Mouse (Mus musculus): ENCODE measurements at regions not wholly inside any gene's neighbourhood (a gene's known extent, or its start where the extent isn't known, plus 50 kb on each side); places are given as distances from the start of the nearest gene placed in this dataset.
A peak's percentile ranks its signal among the peaks of the same experiment; 100 is the strongest.

DNA sequence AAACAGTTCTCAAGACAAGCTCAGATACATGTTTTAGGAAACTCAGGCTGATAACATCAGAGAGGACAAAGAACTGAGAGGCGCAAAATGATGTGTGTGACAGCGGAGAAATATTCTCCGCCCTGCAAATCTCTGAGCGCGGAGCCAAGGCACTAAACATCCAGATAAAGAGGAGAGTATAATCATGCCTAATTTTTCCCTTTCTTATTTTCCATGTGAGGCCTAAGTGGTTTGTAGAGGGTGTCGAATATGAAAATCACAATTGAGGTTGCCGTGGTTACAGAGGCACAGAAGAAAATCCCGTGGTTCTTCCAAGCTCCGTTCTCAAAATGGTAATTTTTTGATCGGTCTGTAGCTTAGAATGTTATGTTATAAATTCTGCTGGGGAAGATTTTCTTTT lies 272.6 kb upstream of the Syt1 start:
- 79% methylated on average over 10 of the region's 10 CpGs for WGBS
- no peaks in the 10 kb centered on the region for H3K4me1 ChIP-seq (ENCODE audit: control insufficient read depth, insufficient read depth, low read depth, low read length)
- H3K4me2 ChIP-seq (ENCODE audit: low read length): no peak overlapping the region
- no peak overlapping the region for H3K27ac ChIP-seq (ENCODE audit: low read depth, low read length)
- H3K36me3 ChIP-seq (ENCODE audit: control insufficient read depth, insufficient read depth, low read length): no peaks in the 10 kb centered on the region
- no peaks in the 10 kb centered on the region for H3K9me3 ChIP-seq (ENCODE audit: control insufficient read depth, low read length)
- H3K9ac ChIP-seq (ENCODE audit: low read depth, low read length): no peak overlapping the region
- no peak overlapping the region for H3K4me3 ChIP-seq (ENCODE audit: low read length)
- no peaks in the 10 kb centered on the region for H3K27me3 ChIP-seq (replicated peaks; ENCODE audit: control insufficient read depth, insufficient read depth, low read length)
- peak; percentile 56; the same call in 1 of the 2 replicates for ATAC-seq

DNA sequence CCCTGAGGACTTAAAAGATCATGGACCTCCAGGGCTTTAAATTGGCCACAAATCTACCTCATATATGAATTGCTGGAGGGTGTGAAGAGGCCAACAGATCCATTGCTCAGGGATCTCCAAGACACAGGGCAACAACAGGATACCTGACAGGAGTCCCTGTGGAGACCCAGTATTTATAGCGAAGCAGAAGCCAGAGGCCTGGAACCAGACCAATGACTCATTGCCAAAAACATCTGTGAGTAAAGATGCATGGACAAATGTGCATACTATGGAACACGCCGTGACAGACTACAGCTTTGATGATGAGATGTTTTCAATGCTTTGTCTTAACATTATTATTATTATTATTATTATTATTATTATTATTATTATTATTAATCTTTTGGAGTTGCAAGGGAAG lies 239.0 kb upstream of the Syt1 start:
- ATAC-seq: no peak
- H3K4me3 ChIP-seq (ENCODE audit: low read length): no peak overlapping the region
- H3K27ac ChIP-seq (ENCODE audit: low read depth, low read length): no peak overlapping the region
- 80% methylated on average over 3 of the region's 3 CpGs for WGBS
- H3K9me3 ChIP-seq (ENCODE audit: control insufficient read depth, low read length): no peaks in the 10 kb centered on the region
- H3K9ac ChIP-seq (ENCODE audit: low read depth, low read length): no peak overlapping the region
- H3K36me3 ChIP-seq (ENCODE audit: control insufficient read depth, insufficient read depth, low read length): no peaks in the 10 kb centered on the region
- H3K4me2 ChIP-seq (ENCODE audit: low read length): no peak overlapping the region
- no peaks in the 10 kb centered on the region for H3K27me3 ChIP-seq (replicated peaks; ENCODE audit: control insufficient read depth, insufficient read depth, low read length)
- no peaks in the 10 kb centered on the region for H3K4me1 ChIP-seq (ENCODE audit: control insufficient read depth, insufficient read depth, low read depth, low read length)

DNA sequence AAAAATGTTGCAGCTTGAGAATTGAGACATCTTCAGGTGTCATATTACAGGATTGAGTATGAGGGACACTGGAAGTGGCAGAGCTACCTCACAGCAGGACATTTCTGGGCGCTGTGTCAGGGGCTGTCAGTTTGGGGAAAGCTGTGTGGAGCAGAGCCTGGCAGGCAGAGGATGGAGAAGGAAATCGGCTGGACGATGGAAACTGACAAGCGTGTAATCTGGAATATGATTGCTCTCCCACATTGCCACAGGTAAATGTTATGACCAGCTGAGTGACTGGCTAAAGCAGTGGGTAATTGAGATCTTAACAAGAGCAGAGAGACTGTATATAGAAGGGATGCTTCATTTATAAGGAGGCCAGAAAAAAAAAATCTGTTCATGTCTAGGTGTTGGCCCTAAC lies 235.5 kb upstream of the Syt1 start:
- no peak overlapping the region for H3K27ac ChIP-seq (ENCODE audit: low read depth, low read length)
- H3K9ac ChIP-seq (ENCODE audit: low read depth, low read length): no peak overlapping the region
- H3K36me3 ChIP-seq (ENCODE audit: control insufficient read depth, insufficient read depth, low read length): no peaks in the 10 kb centered on the region
- no peaks in the 10 kb centered on the region for H3K27me3 ChIP-seq (replicated peaks; ENCODE audit: control insufficient read depth, insufficient read depth, low read length)
- no peaks in the 10 kb centered on the region for H3K9me3 ChIP-seq (ENCODE audit: control insufficient read depth, low read length)
- WGBS: 36% methylated on average over 4 of the region's 4 CpGs
- H3K4me3 ChIP-seq (ENCODE audit: low read length): no peak overlapping the region
- no peak overlapping the region for H3K4me2 ChIP-seq (ENCODE audit: low read length)
- ATAC-seq: peak; percentile 94
- H3K4me1 ChIP-seq (ENCODE audit: control insufficient read depth, insufficient read depth, low read depth, low read length): no peaks in the 10 kb centered on the region

DNA sequence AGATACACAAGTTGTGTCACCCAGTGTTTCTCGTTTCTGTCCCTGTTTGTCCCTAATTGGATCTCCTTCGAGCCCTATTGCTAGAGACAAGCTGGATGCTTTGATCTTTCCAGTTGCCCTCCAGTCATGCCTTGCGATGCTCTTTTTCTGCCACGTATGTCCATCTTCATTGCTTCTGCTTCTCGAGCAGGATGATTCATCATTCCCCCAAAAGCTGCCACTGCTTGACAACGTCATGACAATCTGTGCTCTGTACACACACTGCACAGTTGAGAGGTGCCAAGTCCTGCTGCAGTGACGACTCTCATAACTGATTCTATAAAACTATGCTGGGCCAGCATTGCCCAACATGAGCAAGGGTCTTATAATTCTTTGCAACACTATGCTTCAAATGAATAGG lies 226.2 kb upstream of the Syt1 start:
- Histone ChIP-seq H3K4me2 (ENCODE audit: low read length) (no peak overlapping the region), H3K27ac (ENCODE audit: low read depth, low read length) (no peak overlapping the region), H3K4me3 (ENCODE audit: low read length) (no peak overlapping the region), H3K4me1 (ENCODE audit: control insufficient read depth, insufficient read depth, low read depth, low read length) (no peaks in the 10 kb centered on the region), H3K36me3 (ENCODE audit: control insufficient read depth, insufficient read depth, low read length) (no peaks in the 10 kb centered on the region), H3K27me3 (replicated peaks; ENCODE audit: control insufficient read depth, insufficient read depth, low read length) (no peaks in the 10 kb centered on the region), H3K9ac (ENCODE audit: low read depth, low read length) (no peak overlapping the region), H3K9me3 (ENCODE audit: control insufficient read depth, low read length) (no peaks in the 10 kb centered on the region)
- 59% methylated on average over 7 of the region's 7 CpGs for WGBS
- no peak for ATAC-seq

GRCm38 (mm10) chr10:109226989-109227388 lies 216.2 kb upstream of the Syt1 start:
- Histone ChIP-seq H3K27ac (ENCODE audit: low read depth, low read length) (no peak overlapping the region), H3K36me3 (ENCODE audit: control insufficient read depth, insufficient read depth, low read length) (no peaks in the 10 kb centered on the region), H3K4me3 (ENCODE audit: low read length) (no peak overlapping the region), H3K4me2 (ENCODE audit: low read length) (no peak overlapping the region), H3K9ac (ENCODE audit: low read depth, low read length) (no peak overlapping the region), H3K27me3 (replicated peaks; ENCODE audit: control insufficient read depth, insufficient read depth, low read length) (no peaks in the 10 kb centered on the region), H3K4me1 (ENCODE audit: control insufficient read depth, insufficient read depth, low read depth, low read length) (no peaks in the 10 kb centered on the region), H3K9me3 (ENCODE audit: control insufficient read depth, low read length) (no peaks in the 10 kb centered on the region)
- 89% methylated on average over 3 of the region's 3 CpGs for WGBS
- no peak for ATAC-seq

- Histone ChIP-seq H3K36me3 (ENCODE audit: control insufficient read depth, insufficient read depth, low read length) (no peaks in the 10 kb centered on the region), H3K9me3 (ENCODE audit: control insufficient read depth, low read length) (no peaks in the 10 kb centered on the region), H3K4me1 (ENCODE audit: control insufficient read depth, insufficient read depth, low read depth, low read length) (no peaks in the 10 kb centered on the region), H3K27me3 (replicated peaks; ENCODE audit: control insufficient read depth, insufficient read depth, low read length) (no peaks in the 10 kb centered on the region), H3K9ac (ENCODE audit: low read depth, low read length) (no peak overlapping the region), H3K4me3 (ENCODE audit: low read length) (no peak overlapping the region), H3K4me2 (ENCODE audit: low read length) (no peak overlapping the region), H3K27ac (ENCODE audit: low read depth, low read length) (no peak overlapping the region)
- 70% methylated on average over 8 of the region's 8 CpGs for WGBS
- ATAC-seq: no peak; the same call in 1 of the 2 replicates
Observed at GRCm38 (mm10) chr10:109188761-109189503, 178.2 kb upstream of the Syt1 start.

DNA sequence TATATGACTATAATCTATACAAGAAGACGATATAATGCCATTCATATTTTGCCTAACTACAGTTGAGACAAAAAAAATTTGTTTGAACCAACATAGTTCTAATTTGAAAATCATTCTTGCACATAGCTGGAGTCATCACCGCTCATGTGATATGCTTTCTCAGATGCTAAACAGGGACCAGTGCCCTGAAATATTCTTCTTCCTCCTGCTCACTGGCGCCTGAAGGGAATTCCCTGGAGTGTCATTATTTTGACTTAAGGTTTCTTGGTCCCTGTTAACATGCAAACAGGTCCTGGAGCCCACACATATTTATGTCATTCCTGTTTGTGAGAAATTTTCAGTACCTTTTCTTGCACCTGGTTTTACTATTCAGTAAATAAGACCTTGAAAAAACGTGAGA lies 177.5 kb upstream of the Syt1 start:
- no peak overlapping the region for H3K4me3 ChIP-seq (ENCODE audit: low read length)
- no peak overlapping the region for H3K9ac ChIP-seq (ENCODE audit: low read depth, low read length)
- no peaks in the 10 kb centered on the region for H3K27me3 ChIP-seq (replicated peaks; ENCODE audit: control insufficient read depth, insufficient read depth, low read length)
- no peaks in the 10 kb centered on the region for H3K9me3 ChIP-seq (ENCODE audit: control insufficient read depth, low read length)
- WGBS: 73% methylated on average over 4 of the region's 4 CpGs
- H3K36me3 ChIP-seq (ENCODE audit: control insufficient read depth, insufficient read depth, low read length): no peaks in the 10 kb centered on the region
- no peak overlapping the region for H3K4me2 ChIP-seq (ENCODE audit: low read length)
- H3K27ac ChIP-seq (ENCODE audit: low read depth, low read length): no peak overlapping the region
- no peaks in the 10 kb centered on the region for H3K4me1 ChIP-seq (ENCODE audit: control insufficient read depth, insufficient read depth, low read depth, low read length)
- no peak for ATAC-seq

DNA sequence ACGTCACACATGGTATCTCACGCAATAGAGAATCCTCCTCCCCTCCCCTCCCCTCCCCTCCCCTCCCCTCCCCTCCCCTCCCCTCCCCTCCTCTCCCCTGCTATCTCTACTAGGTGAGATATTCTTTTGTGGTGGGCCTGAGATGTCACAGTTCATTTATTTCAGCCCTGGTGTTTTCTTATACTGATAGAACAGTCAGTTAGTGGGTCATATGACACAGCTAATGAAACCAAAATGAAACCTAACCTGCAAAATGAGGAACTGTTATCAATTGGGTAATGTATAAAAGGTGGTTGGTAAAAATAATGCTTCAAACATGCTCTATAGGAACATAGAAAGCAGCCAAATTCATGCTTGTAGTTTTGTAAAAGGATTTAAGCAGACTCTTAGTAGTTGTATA lies 174.5 kb upstream of the Syt1 start:
- H3K36me3 ChIP-seq (ENCODE audit: control insufficient read depth, insufficient read depth, low read length): no peaks in the 10 kb centered on the region
- ATAC-seq: no peak
- H3K4me1 ChIP-seq (ENCODE audit: control insufficient read depth, insufficient read depth, low read depth, low read length): no peaks in the 10 kb centered on the region
- 35% methylated on average over 2 of the region's 2 CpGs for WGBS
- no peak overlapping the region for H3K4me2 ChIP-seq (ENCODE audit: low read length)
- no peak overlapping the region for H3K9ac ChIP-seq (ENCODE audit: low read depth, low read length)
- H3K27me3 ChIP-seq (replicated peaks; ENCODE audit: control insufficient read depth, insufficient read depth, low read length): no peaks in the 10 kb centered on the region
- no peaks in the 10 kb centered on the region for H3K9me3 ChIP-seq (ENCODE audit: control insufficient read depth, low read length)
- H3K4me3 ChIP-seq (ENCODE audit: low read length): no peak overlapping the region
- H3K27ac ChIP-seq (ENCODE audit: low read depth, low read length): no peak overlapping the region

- Histone ChIP-seq H3K9ac (ENCODE audit: low read depth, low read length) (no peak overlapping the region), H3K27ac (ENCODE audit: low read depth, low read length) (no peak overlapping the region)
Observed at GRCm38 (mm10) chr10:109180527-109180926, 169.7 kb upstream of the Syt1 start.

More at GRCm38 (mm10) chr10:109180527-109180926, 169.7 kb upstream of the Syt1 start:
- Histone ChIP-seq H3K4me3 (ENCODE audit: low read length) (no peak overlapping the region), H3K27me3 (replicated peaks; ENCODE audit: control insufficient read depth, insufficient read depth, low read length) (no peaks in the 10 kb centered on the region), H3K9me3 (ENCODE audit: control insufficient read depth, low read length) (no peaks in the 10 kb centered on the region), H3K4me1 (ENCODE audit: control insufficient read depth, insufficient read depth, low read depth, low read length) (no peaks in the 10 kb centered on the region), H3K4me2 (ENCODE audit: low read length) (no peak overlapping the region), H3K36me3 (ENCODE audit: control insufficient read depth, insufficient read depth, low read length) (no peaks in the 10 kb centered on the region)
- ATAC-seq: no peak
- WGBS: 84% methylated on average over 4 of the region's 4 CpGs

All from hindbrain, embryonic 16.5 days (tissue).